Mouse (Mus musculus) layer of hippocampus, adult 8-10 months (tissue): Measurements from ENCODE around the gene Ncapg. TPM values are rescaled to one million over a fixed set of nuclear protein-coding genes. Genes with fewer than 3 reads are reported as not detected.
"Not testable (repeated sequence)": the region's sequence is repeated elsewhere in the genome, so short reads cannot be mapped to it uniquely, and the experiment has no call there.

Experiments used
- DNase-seq, 2 experiments: peaks; one replicate each; pipeline ENCODE4 v3.0.0; 2022; ENCODE audit warnings: low spot score in 2 of 2
- total RNA-seq, 4 experiments: library from RNA; stranded (reverse); gene quantifications; 2 replicates each; pipeline ENCODE4 v1.2.4; 2022

Ncapg gene
- 1 to 10 TPM in 1 of 4 experiments, under 1 TPM in 3; 0.29 to 1.2 (median 0.39) TPM for total RNA-seq

GRCm38 (mm10) chr5:45669598-45670279 lies at the start of gene Ncapg:
Gene Ncapg, plus strand, starts transcription at chr5:45669919.
- peak; percentile 97 to 98 for DNase-seq

GRCm38 (mm10) chr5:45621511-45621910 lies 48.2 kb upstream of the Ncapg start:
- DNase-seq, result no peak

- peak; percentile 17 to 49 for DNase-seq
These were observed 41.9 kb upstream of the Ncapg start for GRCm38 (mm10) chr5:45627771-45628170.

GRCm38 (mm10) chr5:45629470-45629869 lies 40.2 kb upstream of the Ncapg start:
- no peak for DNase-seq

- DNase-seq, result no peak
These were observed 31.3 kb upstream of the Ncapg start for GRCm38 (mm10) chr5:45638378-45638777.

- peak; percentile 70 to 77 for DNase-seq
These were observed 30.7 kb upstream of the Ncapg start, which contains the start of gene Fam184b for GRCm38 (mm10) chr5:45638806-45639714. Gene Fam184b, minus strand, starts transcription at chr5:45639614.

GRCm38 (mm10) chr5:45639715-45640092 lies 30.0 kb upstream of the Ncapg start:
- DNase-seq, result peak in 1 of 2 experiments; percentile 7

- DNase-seq, result no peak
These were observed 18.6 kb upstream of the Ncapg start for GRCm38 (mm10) chr5:45651026-45651703.

GRCm38 (mm10) chr5:45658406-45658805 lies 11.3 kb upstream of the Ncapg start:
- not testable (repeated sequence) for DNase-seq

- no peak for DNase-seq
These were observed 1.4 kb upstream of the Ncapg start for GRCm38 (mm10) chr5:45668324-45668723.

GRCm38 (mm10) chr5:45668831-45669230 lies 888 bp upstream of the Ncapg start:
- DNase-seq, result no peak

- no peak for DNase-seq
These were observed 503 bp upstream of the Ncapg start for GRCm38 (mm10) chr5:45669234-45669597.

GRCm38 (mm10) chr5:45670280-45670670 lies 556 bp downstream of the Ncapg start:
- no peak for DNase-seq

GRCm38 (mm10) chr5:45670894-45671494 lies 1.3 kb downstream of the Ncapg start:
- DNase-seq, result no peak

- DNase-seq, result no peak
These were observed 5.3 kb downstream of the Ncapg start for GRCm38 (mm10) chr5:45675032-45675431.

GRCm38 (mm10) chr5:45677639-45678038 lies 7.9 kb downstream of the Ncapg start:
- no peak for DNase-seq

GRCm38 (mm10) chr5:45679955-45680354 lies 10.2 kb downstream of the Ncapg start:
- no peak for DNase-seq

GRCm38 (mm10) chr5:45683388-45683787 lies 13.7 kb downstream of the Ncapg start:
- DNase-seq, result no peak

GRCm38 (mm10) chr5:45685243-45685642 lies 15.5 kb downstream of the Ncapg start:
- DNase-seq, result no peak

- no peak for DNase-seq
These were observed 16.5 kb downstream of the Ncapg start for GRCm38 (mm10) chr5:45686223-45686622.

- no peak for DNase-seq
These were observed 19.4 kb downstream of the Ncapg start for GRCm38 (mm10) chr5:45689152-45689551.
